Mouse (Mus musculus) brain, adult 2 months (tissue): ENCODE measurements around the gene Taf5.
A peak's percentile ranks its signal among the peaks of the same experiment; 100 is the strongest.

ENCODE experiments used
- DNase-seq: peaks from one replicate; pipeline ENCODE4 v3.0.0; 2011; ENCODE audit warnings: low read depth, low spot score

Gene Taf5

DNA sequence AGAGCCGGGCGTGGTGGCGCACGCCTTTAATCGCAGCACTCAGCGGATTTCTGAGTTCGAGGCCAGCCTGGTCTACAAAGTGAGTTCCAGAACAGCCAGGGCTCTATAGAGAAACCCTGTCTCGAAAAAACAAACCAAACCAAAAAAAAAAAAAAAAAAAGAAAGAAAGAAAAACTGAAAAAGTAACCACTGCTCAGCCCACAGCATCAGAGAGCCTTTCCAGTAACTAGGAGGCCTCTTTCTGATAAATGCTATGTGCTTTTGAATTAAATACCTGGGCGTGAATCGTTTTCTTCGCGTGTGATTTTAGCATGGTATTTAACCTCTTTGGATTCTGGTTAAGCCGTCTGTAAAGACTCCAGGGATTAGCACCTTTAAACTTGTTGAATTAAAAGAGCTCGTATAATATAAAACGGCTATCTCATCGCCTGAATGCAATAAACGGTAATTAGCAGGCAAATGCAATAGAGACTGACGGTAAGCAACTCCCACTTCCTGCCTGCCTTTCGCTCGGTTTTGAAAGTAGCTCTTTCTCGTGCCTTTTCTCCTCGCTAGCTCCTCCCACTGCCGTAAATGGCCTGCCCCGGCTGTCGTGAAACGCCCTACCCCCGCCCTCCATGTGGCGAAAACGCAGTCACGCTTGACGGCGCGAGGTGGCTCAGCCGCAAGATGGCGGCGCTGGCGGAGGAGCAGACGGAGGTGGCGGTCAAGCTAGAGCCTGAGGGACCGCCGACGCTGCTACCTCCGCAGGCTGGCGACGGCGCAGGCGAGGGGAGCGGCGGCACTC, at the start of gene Taf5:
Gene Taf5 (plus strand): TSS at position 651 of the 787 bp plus-strand sequence.
- peak; percentile 99 for DNase-seq

DNA sequence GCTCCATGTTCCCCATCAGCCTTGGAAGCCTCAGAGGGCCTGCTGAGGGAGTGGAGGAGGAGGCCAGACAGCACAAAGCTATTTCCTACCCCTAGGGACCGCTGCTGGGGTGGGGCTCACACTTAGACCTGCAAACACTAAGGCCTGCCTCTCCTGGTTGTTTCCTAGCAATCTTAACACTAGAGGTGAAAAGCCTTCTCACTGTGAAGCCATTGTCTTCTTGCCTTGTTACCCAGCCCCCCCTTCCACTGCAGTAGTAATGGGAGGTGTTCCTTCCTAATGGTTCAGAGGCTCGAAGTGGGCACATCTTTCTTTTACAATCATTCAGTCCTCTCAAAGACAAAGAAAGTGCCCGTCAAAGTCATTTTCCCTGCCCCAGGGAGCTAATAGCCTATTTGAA, 49.7 kb upstream of the Taf5 start:
- peak; percentile 60 for DNase-seq

DNA sequence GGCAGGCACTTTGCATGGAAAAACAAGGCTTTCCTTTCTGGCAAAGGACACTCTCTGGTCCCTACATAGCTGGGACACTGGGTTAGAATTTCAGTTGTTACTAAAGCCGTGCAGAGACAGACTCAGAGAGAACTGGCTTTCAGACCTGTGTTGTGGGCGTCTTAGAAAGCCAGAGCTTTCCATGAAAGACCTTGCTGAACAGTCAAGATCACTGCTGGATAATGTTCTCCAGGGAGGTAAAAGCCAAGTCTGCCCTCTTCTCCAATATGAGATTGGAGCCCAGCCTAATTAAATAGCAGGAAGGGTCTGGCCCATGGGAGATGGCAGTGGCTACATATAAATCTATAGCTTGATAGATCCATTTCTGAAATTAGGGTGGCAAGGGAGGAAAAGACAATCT, 49.2 kb upstream of the Taf5 start:
- DNase-seq: no peak

DNA sequence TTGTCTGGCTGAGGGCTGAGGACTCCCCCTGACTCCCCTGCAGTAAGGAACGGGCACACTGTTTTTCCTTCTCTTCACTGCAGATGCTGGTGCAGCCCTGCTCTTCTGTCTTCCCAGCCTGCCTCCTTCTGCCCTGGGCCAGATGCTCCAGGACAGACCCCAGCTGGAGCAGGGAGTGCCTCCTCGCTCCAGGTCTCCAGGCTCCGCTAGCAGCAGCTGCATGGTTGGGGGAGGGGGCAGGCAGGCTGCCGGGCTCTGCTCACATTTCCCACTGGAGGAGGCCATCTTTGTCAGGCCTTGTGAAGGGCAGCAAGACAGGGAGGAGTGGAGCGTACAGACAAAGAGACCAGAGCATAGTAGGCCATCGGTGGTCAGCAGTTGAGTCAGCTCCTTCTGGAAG, 48.2 kb upstream of the Taf5 start:
- peak; percentile 51 for DNase-seq

DNA sequence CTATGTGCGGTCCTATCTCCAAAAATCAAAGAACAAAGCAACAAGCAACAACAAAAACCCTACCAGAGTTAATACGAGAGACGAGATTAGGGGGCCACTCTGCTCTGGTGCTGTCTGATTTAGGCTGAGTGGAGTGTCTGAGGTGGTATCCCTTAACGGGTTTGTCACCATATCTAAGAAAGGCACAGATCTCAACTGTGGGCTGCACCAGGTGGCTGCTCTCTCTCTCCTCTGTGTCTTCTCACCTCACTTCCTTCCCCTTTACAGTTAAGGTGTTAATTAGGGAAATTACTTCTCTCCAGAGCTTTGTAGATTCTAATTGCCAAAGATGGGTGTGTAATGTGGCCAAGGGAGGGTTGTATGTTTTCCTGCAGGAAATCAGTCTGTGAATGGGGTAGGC, 44.8 kb upstream of the Taf5 start:
- DNase-seq: no peak

DNA sequence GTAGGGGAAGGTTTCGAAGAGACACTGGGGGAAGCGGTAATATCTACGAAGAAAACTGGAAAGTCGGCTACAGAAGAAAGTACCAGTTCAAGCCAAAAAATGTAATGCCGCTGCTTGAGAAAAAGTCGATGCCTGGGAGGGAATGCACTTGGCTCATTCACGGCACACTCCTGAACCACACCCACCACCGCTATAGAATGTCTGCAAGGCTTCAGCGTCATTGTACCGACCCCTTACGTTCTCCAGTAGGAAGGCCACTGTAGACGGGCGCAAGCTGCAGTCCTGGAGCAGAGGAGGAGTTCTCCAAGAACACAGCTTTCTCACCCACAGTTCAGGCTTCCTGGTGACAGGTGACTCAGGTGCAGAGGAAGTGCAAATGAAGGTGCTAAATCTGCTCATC, 44.0 kb upstream of the Taf5 start:
- DNase-seq: no peak

DNA sequence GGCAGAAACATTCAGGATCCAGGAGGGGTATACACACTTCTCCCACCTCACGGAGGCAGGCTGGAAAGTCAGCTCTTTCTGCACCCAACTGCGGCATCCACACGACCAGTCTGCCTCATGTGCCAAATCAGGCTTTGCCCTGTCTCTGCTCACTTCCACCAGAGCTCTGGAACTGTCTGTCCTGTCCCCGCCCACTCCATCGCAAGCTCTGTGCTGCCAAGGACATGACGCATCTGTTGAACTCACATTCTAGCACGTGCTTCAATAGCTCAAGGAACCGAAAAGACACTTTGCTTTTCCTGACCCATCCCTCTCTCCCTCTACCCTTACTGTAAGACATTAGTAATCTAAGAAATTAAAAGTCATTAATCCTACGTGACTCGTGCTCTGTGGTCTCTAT, 42.6 kb upstream of the Taf5 start:
- peak; percentile 74 for DNase-seq

DNA sequence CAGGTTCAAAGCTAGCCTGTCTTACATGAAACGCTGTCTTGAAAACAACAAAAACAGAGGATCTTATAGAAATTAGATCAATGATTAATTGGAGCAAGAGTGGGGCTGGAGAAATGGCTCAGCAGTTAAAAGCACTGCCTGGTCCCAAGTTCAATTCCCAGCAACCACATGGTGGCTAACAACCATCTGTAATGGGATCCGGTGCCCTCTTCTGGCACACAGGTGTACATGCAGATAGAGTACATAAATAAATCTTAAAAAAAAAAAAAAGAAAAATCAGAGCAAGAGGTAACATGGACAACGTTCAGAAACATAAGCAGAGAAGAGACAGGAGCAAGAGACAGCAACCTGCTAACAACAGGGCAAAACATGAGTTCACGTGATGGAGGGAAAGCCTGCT, 41.0 kb upstream of the Taf5 start:
- DNase-seq: no peak

DNA sequence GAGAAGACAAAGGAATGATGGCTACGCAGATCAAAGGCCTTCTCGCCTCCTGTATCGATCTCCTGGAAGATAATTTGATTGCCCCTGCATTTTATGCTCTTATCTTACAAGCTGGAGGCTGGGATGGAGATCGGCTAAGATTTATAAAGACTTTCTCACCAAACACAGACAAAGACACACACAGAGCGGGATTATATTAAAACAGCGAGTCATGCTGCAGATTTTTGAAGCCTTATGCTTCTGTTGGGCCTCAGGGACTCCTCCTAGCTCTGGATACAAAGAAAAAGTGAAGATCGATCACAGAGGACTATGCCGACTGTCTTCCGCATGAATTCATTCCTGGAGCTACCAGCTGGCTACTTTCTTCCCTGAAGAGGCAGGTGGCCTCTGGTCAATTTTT, 37.8 kb upstream of the Taf5 start:
- DNase-seq: no peak

DNA sequence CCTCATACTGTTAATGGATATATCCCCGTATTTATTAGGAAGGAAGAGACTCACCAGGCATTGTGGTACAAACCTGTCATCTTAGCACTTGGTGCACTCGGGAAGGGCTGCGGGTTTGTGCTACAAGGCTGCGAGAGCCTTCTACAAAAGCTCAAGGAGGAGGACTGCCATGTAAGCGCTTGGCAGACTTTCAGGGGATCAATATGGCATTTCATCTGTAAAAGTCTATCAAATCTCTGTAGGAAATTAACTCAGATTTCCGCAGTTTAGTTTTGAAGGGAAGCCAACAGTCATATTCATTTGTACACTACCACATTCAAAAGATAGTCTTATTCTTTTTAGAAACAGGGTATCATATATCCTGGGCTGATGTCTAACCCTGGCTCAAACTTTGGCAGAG, 35.8 kb upstream of the Taf5 start:
- DNase-seq: peak; percentile 49

DNA sequence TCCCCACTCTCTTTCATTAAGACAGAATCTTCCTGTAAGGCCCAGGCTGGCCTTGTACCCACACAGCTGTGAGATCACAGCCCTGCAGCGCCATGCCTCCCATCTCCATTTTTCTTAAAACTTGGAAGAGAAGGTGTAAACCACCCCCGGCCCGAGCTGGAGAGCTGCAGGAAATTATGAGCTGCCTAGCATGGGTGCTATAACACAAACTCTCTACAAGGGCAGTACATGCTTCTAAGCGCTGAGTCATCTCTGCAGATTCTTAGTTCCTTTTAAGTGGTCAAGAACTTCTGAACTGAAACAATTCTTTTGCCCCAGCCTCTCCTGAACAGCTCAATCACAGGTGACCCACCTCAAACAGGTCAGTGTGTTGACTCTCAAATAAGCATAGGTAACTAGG, 32.6 kb upstream of the Taf5 start:
- peak; percentile 78 for DNase-seq

DNA sequence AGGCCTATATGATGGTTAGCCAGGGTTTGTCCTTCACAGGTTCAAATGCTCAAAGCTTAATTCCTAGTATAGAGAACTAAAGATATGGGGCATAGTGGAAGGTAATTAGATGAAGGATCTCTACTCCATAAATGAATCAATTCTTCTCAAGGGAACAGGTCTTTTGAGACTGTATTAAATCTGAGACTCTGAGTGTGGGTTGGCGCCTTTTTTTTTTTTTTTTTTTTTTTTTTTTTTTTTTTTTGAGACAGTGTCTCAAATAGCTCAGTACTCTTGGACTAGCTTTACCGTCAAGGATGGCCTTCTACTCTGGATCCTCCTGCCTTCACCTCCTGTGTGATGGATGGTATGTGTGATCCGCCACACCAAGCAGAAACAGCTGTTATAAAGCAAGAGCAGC, 30.9 kb upstream of the Taf5 start:
- DNase-seq: no peak

DNA sequence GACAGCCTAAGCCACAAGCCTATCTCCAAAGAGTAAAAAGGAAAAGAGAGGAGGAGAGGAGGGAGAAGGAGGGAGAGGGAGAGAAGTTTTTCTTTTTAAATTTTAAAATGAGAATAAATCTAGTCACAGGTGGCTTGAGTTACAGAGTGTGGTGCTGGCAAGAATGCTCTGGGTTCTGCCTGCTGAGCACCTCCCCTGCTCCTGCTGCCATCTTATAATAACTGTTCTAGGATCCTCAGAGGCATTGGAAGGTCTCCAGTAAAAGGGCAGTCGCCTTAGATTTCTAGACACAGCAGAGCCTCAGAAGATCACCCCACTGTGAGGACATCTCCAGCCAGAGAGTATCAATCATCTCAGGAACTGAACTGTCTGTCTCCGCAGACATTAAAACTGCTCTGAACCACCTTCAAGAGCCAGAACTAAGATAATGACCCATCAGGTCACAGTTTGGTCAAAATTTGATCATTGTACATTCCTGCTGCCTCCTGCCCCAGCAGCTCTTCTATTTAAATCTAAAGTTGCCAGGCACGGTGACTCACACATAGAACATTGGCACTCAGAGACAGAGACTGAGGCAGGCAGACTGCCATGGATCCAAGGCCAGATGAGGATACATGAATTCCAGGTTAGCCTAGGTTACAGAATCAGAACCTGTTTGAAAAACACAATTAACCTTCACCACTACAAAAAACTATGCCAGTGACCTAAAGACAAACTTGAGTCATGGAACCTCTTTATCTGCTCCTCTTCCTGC, 26.6 kb upstream of the Taf5 start:
- DNase-seq: peak; percentile 79

DNA sequence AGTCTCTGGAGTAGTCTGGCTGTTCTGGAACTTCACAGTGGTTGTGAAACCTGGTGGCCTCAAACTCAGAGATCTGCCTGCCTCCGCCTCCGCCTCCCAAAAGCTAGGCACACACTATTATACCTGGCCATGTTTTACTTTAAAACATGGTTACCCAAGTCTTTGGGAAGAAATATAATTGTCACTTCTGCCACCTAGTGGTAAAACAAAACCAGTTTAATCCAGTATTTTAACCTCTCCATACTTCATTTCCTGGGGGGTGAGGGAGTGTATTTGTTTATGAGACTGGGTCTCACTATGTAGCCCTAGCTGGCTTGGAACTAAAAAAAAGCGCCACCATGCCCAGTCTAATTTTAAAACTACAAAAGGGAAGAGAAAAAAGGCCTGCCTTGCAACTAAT, 23.9 kb upstream of the Taf5 start:
- DNase-seq: no peak

DNA sequence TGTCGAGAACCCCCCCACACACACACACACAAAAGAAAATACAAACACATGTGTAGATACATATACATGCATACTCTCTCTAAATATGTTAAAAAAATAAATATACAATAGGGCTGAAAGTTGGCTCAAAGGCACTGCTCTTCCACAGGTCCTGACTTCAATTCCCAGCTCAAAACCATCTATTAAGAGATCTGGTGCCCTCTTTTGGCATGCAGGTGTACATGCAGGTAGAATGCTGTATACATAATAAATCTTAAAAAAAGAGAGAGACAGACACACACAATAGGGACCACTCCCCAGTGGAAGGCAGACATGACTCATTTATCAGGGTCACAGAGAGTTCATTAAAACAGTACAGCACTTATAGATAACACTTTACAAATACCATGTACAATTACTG, 21.2 kb upstream of the Taf5 start:
- DNase-seq: peak; percentile 24

DNA sequence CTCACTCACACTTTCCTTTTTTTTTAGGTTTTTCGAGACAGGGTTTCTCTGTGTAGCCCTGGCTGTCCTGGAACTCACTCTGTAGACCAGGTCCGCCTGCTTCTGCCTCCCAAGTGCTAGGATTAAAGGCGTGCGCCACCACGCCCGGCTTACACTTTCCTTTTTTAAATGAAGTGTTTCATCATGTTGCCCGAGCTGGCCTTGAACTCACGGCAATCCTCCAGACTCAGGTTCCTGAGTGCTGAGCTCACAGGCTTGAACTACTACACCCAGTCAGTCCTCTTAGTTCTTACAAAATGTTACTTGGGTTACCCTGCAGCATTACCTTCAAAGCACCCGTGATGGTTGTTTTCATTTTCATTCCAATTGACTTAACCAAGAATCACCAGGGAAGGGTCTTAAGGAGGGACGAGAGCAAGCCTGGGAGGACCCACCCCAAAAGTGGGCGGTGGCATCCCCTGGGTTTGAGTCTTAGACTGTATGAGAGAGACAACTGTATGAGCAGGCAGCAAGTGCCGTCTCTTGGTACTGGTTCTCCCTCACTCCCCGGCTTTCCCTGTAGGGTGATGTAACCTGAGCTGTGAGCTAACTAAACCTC, 20.2 kb upstream of the Taf5 start:
- DNase-seq: no peak

DNA sequence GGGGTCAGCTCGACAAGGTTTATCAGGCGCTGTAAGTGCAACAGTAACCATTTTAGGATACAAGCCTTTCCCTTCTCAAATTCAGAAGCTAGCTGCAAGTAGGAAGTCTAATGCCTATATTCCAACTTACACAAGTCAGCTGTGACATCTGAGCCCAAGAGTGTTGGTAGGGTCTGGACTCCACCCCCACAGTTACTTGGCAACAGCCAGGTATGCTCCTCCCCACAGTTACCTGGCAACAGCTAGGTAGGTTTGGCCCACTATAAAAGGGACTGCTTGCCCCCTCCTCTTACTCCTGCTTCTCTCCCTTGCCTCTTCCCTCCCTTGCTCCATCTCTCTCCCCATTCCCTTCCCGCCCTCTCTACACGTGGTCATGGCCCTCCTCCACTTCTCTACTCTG, 18.5 kb upstream of the Taf5 start:
- DNase-seq: no peak

DNA sequence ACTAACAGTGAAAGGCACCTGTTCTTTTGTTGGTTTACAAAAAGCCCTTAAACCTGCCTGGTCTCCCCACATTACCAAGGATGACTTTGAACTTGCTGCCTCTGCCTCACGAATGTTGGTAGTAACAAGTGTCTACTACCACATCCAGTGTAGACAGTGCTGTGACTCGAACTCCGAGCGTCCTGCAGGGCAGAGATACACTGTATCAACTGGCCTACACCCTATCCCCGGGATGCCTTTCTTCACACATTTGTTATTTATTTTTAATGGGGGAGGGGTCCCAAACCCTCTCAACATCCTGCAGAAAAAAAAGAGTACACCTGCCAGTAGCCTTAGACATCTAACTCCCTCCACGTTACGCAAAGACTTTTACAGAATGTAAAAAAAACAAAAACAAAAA, 17.7 kb upstream of the Taf5 start:
- DNase-seq: no peak

DNA sequence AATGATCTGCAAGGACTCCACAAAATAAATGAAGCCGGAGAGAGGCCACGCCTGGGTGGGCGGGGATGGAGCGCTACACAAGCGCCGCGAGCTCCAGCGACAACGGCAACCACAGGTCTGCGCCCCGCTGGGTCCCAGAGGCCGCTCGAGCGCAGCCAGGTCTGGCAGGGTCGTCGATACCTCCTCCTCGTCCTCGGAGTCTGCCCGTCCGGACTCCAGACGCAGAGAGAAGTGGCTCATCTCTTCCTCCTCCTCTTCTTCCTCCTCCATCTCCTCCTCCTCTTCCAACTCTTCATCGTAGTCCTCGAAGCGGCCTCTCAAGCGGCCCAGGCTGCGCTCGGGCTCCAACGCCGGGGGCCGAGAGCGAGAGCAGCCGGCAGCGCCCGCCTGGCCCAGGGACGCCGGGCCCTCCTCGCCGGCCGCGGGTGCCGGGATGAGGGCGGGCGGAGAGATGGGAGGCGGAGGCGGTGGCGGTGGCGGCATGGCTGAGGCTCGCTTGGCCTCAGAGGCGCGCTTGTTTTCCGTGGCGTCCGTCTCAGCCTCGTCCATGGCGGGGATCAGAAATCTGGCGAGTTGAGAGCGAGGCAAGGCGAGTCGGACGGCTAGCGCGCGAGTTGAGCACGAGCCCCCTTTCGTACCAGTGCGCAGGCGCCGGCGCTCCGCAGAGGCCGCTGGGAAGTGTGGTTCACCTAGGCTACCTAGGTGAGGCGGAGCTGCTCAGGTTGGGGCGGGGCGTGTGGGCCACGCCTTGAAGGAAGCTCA, 17.1 kb upstream of the Taf5 start, which contains the start of gene Pcgf6:
Gene Pcgf6 (minus strand): TSS at position 636 of the 762 bp plus-strand sequence.
- DNase-seq: peak; percentile 95

DNA sequence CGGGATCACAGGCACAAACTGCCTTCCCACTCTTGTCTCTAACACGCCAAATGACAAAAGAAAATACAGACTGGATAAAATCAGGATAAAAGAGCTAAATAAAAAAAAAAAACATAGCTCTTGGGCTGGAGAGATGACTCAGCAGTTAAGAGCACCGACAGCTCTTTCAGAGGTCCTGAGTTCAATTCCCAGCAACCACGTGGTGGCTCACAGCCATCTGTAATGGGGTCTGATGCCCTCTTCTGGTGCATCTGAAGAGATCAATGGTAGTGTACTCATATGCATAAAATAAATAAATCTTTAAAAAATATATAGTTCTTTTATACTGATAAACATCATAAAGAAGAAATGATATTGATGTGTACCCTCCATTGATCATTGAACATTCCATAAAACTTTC, 14.6 kb upstream of the Taf5 start:
- DNase-seq: no peak

DNA sequence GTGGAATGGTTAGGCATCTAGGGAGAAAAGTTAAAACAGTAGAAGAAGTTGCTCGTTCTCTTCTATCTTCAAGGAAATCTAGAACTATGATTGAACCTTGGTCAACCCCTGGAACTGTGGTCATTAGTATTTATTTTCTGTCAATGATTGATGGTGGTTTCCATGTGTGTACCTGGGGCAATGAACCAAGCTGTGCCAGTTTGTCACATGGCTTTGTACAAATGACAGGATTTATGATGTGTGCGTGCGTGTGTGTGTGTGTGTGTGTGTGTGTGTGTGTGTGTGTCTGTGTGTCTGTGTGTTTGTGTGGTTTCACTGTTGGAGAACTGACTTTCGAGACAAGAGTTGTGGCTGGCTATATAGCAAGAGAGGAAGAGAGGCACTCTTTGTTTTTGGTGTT, 14.1 kb upstream of the Taf5 start:
- no peak for DNase-seq

DNA sequence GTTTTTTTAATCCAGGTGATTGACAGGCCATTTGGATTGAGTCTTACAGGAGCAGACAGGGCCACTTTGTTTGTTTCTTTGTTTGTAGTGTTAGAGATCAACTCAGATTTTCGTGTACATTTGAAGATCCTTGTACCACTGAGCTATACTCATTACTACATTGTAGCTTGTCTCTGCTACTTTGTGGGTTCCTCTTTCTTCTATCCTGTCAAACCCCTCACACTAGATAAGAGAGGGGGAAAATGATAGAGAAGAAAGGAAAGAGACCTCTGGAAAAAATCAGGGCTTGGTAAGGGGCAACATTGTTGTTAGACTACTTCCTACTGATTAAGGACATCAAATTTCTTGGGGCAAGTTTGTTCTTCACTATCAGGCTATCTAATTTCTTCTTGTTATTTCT, 9.9 kb upstream of the Taf5 start:
- DNase-seq: no peak
